Mouse (Mus musculus): ENCODE measurements around the gene Nalcn.

- TF ChIP-seq EP300 (optimal IDR thresholded peaks at IDR 0.05) (no peak), CTCF (IDR thresholded peaks at IDR 0.05; ENCODE audit: low read depth) (no peak)
Measured at GRCm38 (mm10) chr14:123237002-123237401, 389.9 kb downstream of the Nalcn start.
